Mouse (Mus musculus): Measurements from ENCODE around the gene Frmd4a. TPM values are rescaled to one million over a fixed set of nuclear protein-coding genes. Genes with fewer than 3 reads are reported as not detected.
A peak's percentile ranks its signal among the peaks of the same experiment; 100 is the strongest.

Gene Frmd4a
- polyA plus RNA-seq (2016; fragmentation: Nextera tagmentation; extraction: Ambion mirVana), result 42.7 and 49.1 TPM in 2 replicates

GRCm38 (mm10) chr2:4017528-4018288, at the start of gene Frmd4a:
TSS of gene Frmd4a (plus strand) at chr2:4017717.
- H3K4me1 ChIP-seq (replicated peaks), result peaks cover 15% of the 10 kb centered on the region
- WGBS, result 68% methylated on average over 8 of the region's 8 CpGs
- no peaks in the 10 kb centered on the region for H3K27me3 ChIP-seq (ENCODE audit: insufficient read depth, poor library complexity, severe bottlenecking)
- no peak for DNase-seq (ENCODE audit: low spot score)
- H3K27ac ChIP-seq, result peak within 1 kb of the TSS; percentile 64
- no peaks in the 10 kb centered on the region for H3K36me3 ChIP-seq
- H3K9me3 ChIP-seq, result no peaks in the 10 kb centered on the region
- H3K4me3 ChIP-seq, result no peak within 1 kb of the TSS

GRCm38 (mm10) chr2:3988876-3989275, 28.6 kb upstream of the Frmd4a start:
- H3K4me1 ChIP-seq (replicated peaks), result no peaks in the 10 kb centered on the region
- H3K36me3 ChIP-seq, result no peaks in the 10 kb centered on the region
- no peaks in the 10 kb centered on the region for H3K27me3 ChIP-seq (ENCODE audit: insufficient read depth, poor library complexity, severe bottlenecking)
- DNase-seq (ENCODE audit: low spot score), result no peak
- H3K27ac ChIP-seq, result no peak overlapping the region
- WGBS, result 86% methylated on average over 7 of the region's 7 CpGs
- H3K9me3 ChIP-seq, result no peaks in the 10 kb centered on the region
- H3K4me3 ChIP-seq, result no peak overlapping the region

GRCm38 (mm10) chr2:3990431-3990830, 27.1 kb upstream of the Frmd4a start:
- DNase-seq (ENCODE audit: low spot score), result no peak
- 84% methylated on average over 1 of the region's 1 CpGs for WGBS

GRCm38 (mm10) chr2:4018431-4018876, 937 bp downstream of the Frmd4a start:
- Histone ChIP-seq H3K27ac (peak overlapping the region; percentile 64), H3K4me3 (no peak overlapping the region), H3K36me3 (no peaks in the 10 kb centered on the region), H3K27me3 (ENCODE audit: insufficient read depth, poor library complexity, severe bottlenecking) (no peaks in the 10 kb centered on the region), H3K9me3 (no peaks in the 10 kb centered on the region), H3K4me1 (replicated peaks) (peaks cover 15% of the 10 kb centered on the region)
- WGBS, result 45% methylated on average over 11 of the region's 11 CpGs
- DNase-seq (ENCODE audit: low spot score), result peak; percentile 35

More at GRCm38 (mm10) chr2:3990431-3990830, 27.1 kb upstream of the Frmd4a start:
- Histone ChIP-seq H3K27ac (no peak overlapping the region), H3K36me3 (no peaks in the 10 kb centered on the region), H3K4me3 (no peak overlapping the region), H3K4me1 (replicated peaks) (no peaks in the 10 kb centered on the region), H3K27me3 (ENCODE audit: insufficient read depth, poor library complexity, severe bottlenecking) (no peaks in the 10 kb centered on the region), H3K9me3 (no peaks in the 10 kb centered on the region)

GRCm38 (mm10) chr2:4018909-4019308, 1.4 kb downstream of the Frmd4a start:
- DNase-seq (ENCODE audit: low spot score), result no peak
- Histone ChIP-seq H3K36me3 (no peaks in the 10 kb centered on the region), H3K27me3 (ENCODE audit: insufficient read depth, poor library complexity, severe bottlenecking) (no peaks in the 10 kb centered on the region), H3K27ac (0 out of 2 replicates have a peak overlapping the region, but pooled peaks have one; percentile 64), H3K9me3 (no peaks in the 10 kb centered on the region), H3K4me3 (no peak overlapping the region), H3K4me1 (replicated peaks) (peaks cover 15% of the 10 kb centered on the region)
- 71% methylated on average over 4 of the region's 4 CpGs for WGBS

- 91% methylated on average over 7 of the region's 7 CpGs for WGBS
- Histone ChIP-seq H3K36me3 (no peaks in the 10 kb centered on the region), H3K4me1 (replicated peaks) (no peaks in the 10 kb centered on the region), H3K27ac (no peak overlapping the region), H3K9me3 (no peaks in the 10 kb centered on the region), H3K4me3 (no peak overlapping the region), H3K27me3 (ENCODE audit: insufficient read depth, poor library complexity, severe bottlenecking) (no peaks in the 10 kb centered on the region)
- no peak for DNase-seq (ENCODE audit: low spot score)
These were observed 7.4 kb downstream of the Frmd4a start for GRCm38 (mm10) chr2:4024927-4025326.

GRCm38 (mm10) chr2:4029031-4029747, 11.7 kb downstream of the Frmd4a start:
- 82% methylated on average over 4 of the region's 4 CpGs for WGBS
- Histone ChIP-seq H3K4me3 (no peak overlapping the region), H3K27ac (no peak overlapping the region), H3K36me3 (no peaks in the 10 kb centered on the region), H3K9me3 (0 out of 2 replicates have a peak, but pooled peaks cover 4% of the 10 kb centered on the region), H3K27me3 (ENCODE audit: insufficient read depth, poor library complexity, severe bottlenecking) (no peaks in the 10 kb centered on the region), H3K4me1 (replicated peaks) (no peaks in the 10 kb centered on the region)
- no peak for DNase-seq (ENCODE audit: low spot score)

- Histone ChIP-seq H3K4me1 (replicated peaks) (no peaks in the 10 kb centered on the region), H3K27ac (no peak overlapping the region), H3K4me3 (no peak overlapping the region), H3K36me3 (no peaks in the 10 kb centered on the region), H3K9me3 (0 out of 2 replicates have a peak, but pooled peaks cover 1% of the 10 kb centered on the region), H3K27me3 (ENCODE audit: insufficient read depth, poor library complexity, severe bottlenecking) (no peaks in the 10 kb centered on the region)
- WGBS, result 88% methylated on average over 4 of the region's 4 CpGs
- DNase-seq (ENCODE audit: low spot score), result no peak
These were observed 18.7 kb downstream of the Frmd4a start for GRCm38 (mm10) chr2:4036153-4036589.

- 89% methylated on average over 8 of the region's 8 CpGs for WGBS
- Histone ChIP-seq H3K27me3 (ENCODE audit: insufficient read depth, poor library complexity, severe bottlenecking) (no peaks in the 10 kb centered on the region), H3K9me3 (no peaks in the 10 kb centered on the region), H3K36me3 (no peaks in the 10 kb centered on the region), H3K4me3 (no peak overlapping the region), H3K27ac (no peak overlapping the region), H3K4me1 (replicated peaks) (peaks cover 3% of the 10 kb centered on the region; the same call in 1 of the 2 replicates)
- DNase-seq (ENCODE audit: low spot score), result no peak
These were observed 19.2 kb downstream of the Frmd4a start for GRCm38 (mm10) chr2:4036651-4037117.

- H3K9me3 ChIP-seq, result no peaks in the 10 kb centered on the region
- H3K27me3 ChIP-seq (ENCODE audit: insufficient read depth, poor library complexity, severe bottlenecking), result no peaks in the 10 kb centered on the region
- no peaks in the 10 kb centered on the region for H3K36me3 ChIP-seq
- no peak overlapping the region for H3K4me3 ChIP-seq
- DNase-seq (ENCODE audit: low spot score), result no peak
- H3K4me1 ChIP-seq (replicated peaks), result peaks cover 12% of the 10 kb centered on the region
- H3K27ac ChIP-seq, result no peak overlapping the region
- 34% methylated on average over 3 of the region's 3 CpGs for WGBS
These were observed 24.5 kb downstream of the Frmd4a start for GRCm38 (mm10) chr2:4042009-4042408.

GRCm38 (mm10) chr2:4055481-4055880, 38.0 kb downstream of the Frmd4a start:
- Histone ChIP-seq H3K9me3 (no peaks in the 10 kb centered on the region), H3K36me3 (no peaks in the 10 kb centered on the region), H3K4me1 (replicated peaks) (0 out of 2 replicates have a peak, but pooled peaks cover 1% of the 10 kb centered on the region), H3K27ac (no peak overlapping the region), H3K27me3 (ENCODE audit: insufficient read depth, poor library complexity, severe bottlenecking) (no peaks in the 10 kb centered on the region), H3K4me3 (no peak overlapping the region)
- DNase-seq (ENCODE audit: low spot score), result no peak
- WGBS, result 86% methylated on average over 2 of the region's 2 CpGs

GRCm38 (mm10) chr2:4060675-4061074, 43.2 kb downstream of the Frmd4a start:
- WGBS, result 63% methylated on average over 2 of the region's 2 CpGs
- H3K9me3 ChIP-seq, result no peaks in the 10 kb centered on the region
- H3K36me3 ChIP-seq, result no peaks in the 10 kb centered on the region
- H3K27me3 ChIP-seq (ENCODE audit: insufficient read depth, poor library complexity, severe bottlenecking), result peaks cover 2% of the 10 kb centered on the region; the same call in 1 of the 2 replicates
- 0 out of 2 replicates have a peak, but pooled peaks cover 3% of the 10 kb centered on the region for H3K4me1 ChIP-seq (replicated peaks)
- no peak overlapping the region for H3K27ac ChIP-seq
- no peak overlapping the region for H3K4me3 ChIP-seq
- no peak for DNase-seq (ENCODE audit: low spot score)

- H3K27me3 ChIP-seq (ENCODE audit: insufficient read depth, poor library complexity, severe bottlenecking), result no peaks in the 10 kb centered on the region
- no peaks in the 10 kb centered on the region for H3K9me3 ChIP-seq
- no peak overlapping the region for H3K27ac ChIP-seq
- H3K4me3 ChIP-seq, result no peak overlapping the region
- DNase-seq (ENCODE audit: low spot score), result no peak
- 80% methylated on average over 7 of the region's 7 CpGs for WGBS
- no peaks in the 10 kb centered on the region for H3K36me3 ChIP-seq
- H3K4me1 ChIP-seq (replicated peaks), result no peaks in the 10 kb centered on the region
These were observed 54.3 kb downstream of the Frmd4a start for GRCm38 (mm10) chr2:4071831-4072230.

Data from hindbrain, embryonic 10.5 days (tissue).